ENCODE assay signal across 8 mouse cellular contexts in the genomic region with DNA sequence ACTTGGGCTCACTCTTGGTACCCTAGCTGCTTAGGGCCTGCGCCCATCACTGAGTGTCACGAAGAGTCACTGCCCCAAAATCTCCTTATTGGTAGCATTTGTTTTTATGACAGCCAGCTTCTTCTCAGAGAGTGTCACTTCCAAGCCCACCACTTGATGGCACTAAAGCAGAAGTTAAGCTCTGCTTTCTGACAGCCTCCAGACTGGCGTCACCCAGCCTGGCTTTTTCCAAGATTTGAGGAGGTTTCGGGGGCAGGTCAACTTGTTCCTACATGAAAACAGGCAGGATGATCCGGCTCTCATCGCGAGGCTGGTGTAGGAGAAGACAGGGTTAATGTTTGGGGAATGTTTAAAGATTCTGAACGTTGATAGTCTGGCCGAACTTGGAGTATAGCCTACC. TPM values are rescaled to one million over a fixed set of nuclear protein-coding genes. Genes with fewer than 3 reads are reported as not detected.
A peak's percentile ranks its signal among the peaks of the same experiment; 100 is the strongest.
DNase-seq lines count a peak whose midpoint lies in the region; ATAC-seq and TF ChIP-seq lines count a peak whose summit lies in the region.

No protein-coding gene starts in this region.

- no peak overlapping the region for H3K27ac ChIP-seq in forebrain, embryonic 15.5 days (replicated peaks)
- H3K27ac ChIP-seq in layer of hippocampus, adult 2 months = peak overlapping the region; percentile 49; the same call in 1 of the 2 replicates
- no peak overlapping the region for H3K27ac ChIP-seq in lung, embryonic 15.5 days

- no peak overlapping the region for H3K4me2 ChIP-seq in forebrain, embryonic 15.5 days (replicated peaks)
- 0 out of 2 replicates have a peak overlapping the region, but pooled peaks have one; percentile 7 for H3K4me2 ChIP-seq in lung, embryonic 15.5 days

- peak; percentile 91 for TF ChIP-seq CTCF in layer of hippocampus, adult 2 months (conservative IDR thresholded peaks at IDR 0.05)

- WGBS in forebrain, embryonic 15.5 days = 18% methylated on average over 9 of the region's 9 CpGs
- 9% methylated on average over 9 of the region's 9 CpGs for WGBS in lung, embryonic 15.5 days

- peak; percentile 70 for DNase-seq in Muller cell, postnatal 12 days (ENCODE audit: inconsistent ontology term)
- DNase-seq in cerebellum, adult 11-12 months = peak; percentile 64
- DNase-seq in heart, postnatal 10 days = peak; percentile 90 to 92
- DNase-seq in layer of hippocampus, adult 2 months (ENCODE audit: low spot score in 2 of 2) = peak; percentile 82 to 86
- DNase-seq in retina, postnatal 7 days (ENCODE audit: low read depth, low spot score) = peak; percentile 46
- peak; percentile 48 for DNase-seq in urinary bladder, adult 2 months (ENCODE audit: low spot score)

- peak; percentile 21; the same call in 1 of the 2 replicates for ATAC-seq in forebrain, embryonic 15.5 days (replicated peaks)
- ATAC-seq in lung, embryonic 15.5 days (ENCODE audit: borderline replicate concordance, extremely low read depth, low FRiP score, low TSS enrichment) = no peak; the same call in 1 of the 2 replicates

- no peak overlapping the region for H3K9ac ChIP-seq in forebrain, embryonic 15.5 days (replicated peaks)
- H3K9ac ChIP-seq in lung, embryonic 15.5 days = no peak overlapping the region

- peaks cover 17% of the 10 kb centered on the region for H3K4me1 ChIP-seq in forebrain, embryonic 15.5 days
- peaks cover 44% of the 10 kb centered on the region for H3K4me1 ChIP-seq in lung, embryonic 15.5 days

- 0 out of 2 replicates have a peak, but pooled peaks cover 11% of the 10 kb centered on the region for H3K27me3 ChIP-seq in forebrain, embryonic 15.5 days
- H3K27me3 ChIP-seq in lung, embryonic 15.5 days = peaks cover 7% of the 10 kb centered on the region; the same call in 1 of the 2 replicates

- no peak overlapping the region for H3K4me3 ChIP-seq in forebrain, embryonic 15.5 days
- peak overlapping the region; percentile 9 for H3K4me3 ChIP-seq in layer of hippocampus, adult 2 months
- H3K4me3 ChIP-seq in lung, embryonic 15.5 days = no peak overlapping the region

- no peaks in the 10 kb centered on the region for H3K9me3 ChIP-seq in forebrain, embryonic 15.5 days
- no peaks in the 10 kb centered on the region for H3K9me3 ChIP-seq in lung, embryonic 15.5 days

- intact Hi-C loops in heart, postnatal 10 days (cut with DNase I) = loop anchor here (1.0 to 10.0 kb wide), 5 partner anchors 36 to 204 kb away; no protein-coding TSS in a partner anchor

- H3K36me3 ChIP-seq in forebrain, embryonic 15.5 days = no peaks in the 10 kb centered on the region
- no peaks in the 10 kb centered on the region for H3K36me3 ChIP-seq in lung, embryonic 15.5 days

RNA-seq across cellular contexts. Expression of gene Gipc2, which starts 54.9 kb away (rescaled TPM):
- polyA plus RNA-seq in forebrain, embryonic 15.5 days (2015; fragmentation: Nextera tagmentation; extraction: Ambion mirVana) = 1.9 and 2.7 TPM in 2 replicates
- 1 to 10 TPM; 3.8 to 5.4 TPM for total RNA-seq in heart, postnatal 10 days (2021)
- 1 to 10 TPM in 1 of 2 experiments, under 1 TPM in 1; 0.98 to 1.3 TPM for total RNA-seq in layer of hippocampus, adult 2 months (2021)
- 10.0 and 11.2 TPM in 2 replicates for polyA plus RNA-seq in lung, embryonic 15.5 days (2015; fragmentation: Nextera tagmentation; extraction: Ambion mirVana)
- polyA plus RNA-seq in urinary bladder, adult 2 months (2012; rRNA removed) = 3.3 and 4.9 TPM in 2 replicates
